Mouse (Mus musculus) kidney, adult 2 months (tissue): Measurements from ENCODE around the gene Arpc1a. TPM values are rescaled to one million over a fixed set of nuclear protein-coding genes. Genes with fewer than 3 reads are reported as not detected.
"Not testable (repeated sequence)": the region's sequence is repeated elsewhere in the genome, so short reads cannot be mapped to it uniquely, and the experiment has no call there.

Experiments
- DNase-seq: peaks from one replicate; pipeline ENCODE4 v3.0.0; 2021
- H3K27ac ChIP-seq: fragments of 200-500 bp; 2 replicates; pipeline ENCODE4 v1.5.1; 2012; ENCODE audit warnings: low read depth, low read length, control low read depth, inconsistent platforms; ENCODE audit not compliant: insufficient read depth
- H3K27me3 ChIP-seq: fragments of 200-500 bp; replicated peaks from 2 replicates; pipeline ENCODE4 v1.6.1; 2012; ENCODE audit warnings: mild to moderate bottlenecking, moderate library complexity, low read length, inconsistent platforms; ENCODE audit not compliant: control insufficient read depth, insufficient read depth
- H3K36me3 ChIP-seq: fragments of 200-500 bp; 2 replicates; pipeline ENCODE4 v1.6.1; 2012; ENCODE audit warnings: mild to moderate bottlenecking, moderate library complexity, low read length, inconsistent platforms; ENCODE audit not compliant: control insufficient read depth, insufficient read depth
- H3K4me1 ChIP-seq: fragments of 200-500 bp; 2 replicates; pipeline ENCODE4 v1.6.1; 2011; ENCODE audit warnings: low read length; ENCODE audit not compliant: control insufficient read depth, insufficient read depth
- H3K4me3 ChIP-seq: fragments of 200-500 bp; 2 replicates; pipeline ENCODE4 v1.5.1; 2011; ENCODE audit warnings: mild to moderate bottlenecking, low read depth, low read length, control low read depth; ENCODE audit not compliant: insufficient read depth
- CTCF ChIP-seq: fragments of 200-500 bp; conservative IDR thresholded peaks from 2 replicates; pipeline ENCODE4 v1.5.1; 2011; ENCODE audit warnings: low read depth, mild to moderate bottlenecking, control low read depth, low read length, moderate library complexity, mixed read lengths; ENCODE audit not compliant: insufficient read depth, insufficient read length
- POLR2A ChIP-seq: fragments of 200-500 bp; IDR thresholded peaks from one replicate; pipeline ENCODE4 v1.6.1; 2011; ENCODE audit warnings: low read depth, low read length, control low read depth
- WGBS: fragments of 180-500 bp; shearing (Covaris S2); methylation state at CpG from one replicate; pipeline ENCODE4 v1.1.7; 2018; 5-methylcytosine and 5-hydroxymethylcytosine counted together
- polyA plus RNA-seq: library from polyadenylated mRNA; depleted of rRNA; stranded (reverse); fragments of >200 nt; gene quantifications from 2 replicates; pipeline ENCODE4 v1.2.3, GENCODE M21; 2012

Arpc1a gene
- polyA plus RNA-seq, 1 experiment: 141 TPM

DNA sequence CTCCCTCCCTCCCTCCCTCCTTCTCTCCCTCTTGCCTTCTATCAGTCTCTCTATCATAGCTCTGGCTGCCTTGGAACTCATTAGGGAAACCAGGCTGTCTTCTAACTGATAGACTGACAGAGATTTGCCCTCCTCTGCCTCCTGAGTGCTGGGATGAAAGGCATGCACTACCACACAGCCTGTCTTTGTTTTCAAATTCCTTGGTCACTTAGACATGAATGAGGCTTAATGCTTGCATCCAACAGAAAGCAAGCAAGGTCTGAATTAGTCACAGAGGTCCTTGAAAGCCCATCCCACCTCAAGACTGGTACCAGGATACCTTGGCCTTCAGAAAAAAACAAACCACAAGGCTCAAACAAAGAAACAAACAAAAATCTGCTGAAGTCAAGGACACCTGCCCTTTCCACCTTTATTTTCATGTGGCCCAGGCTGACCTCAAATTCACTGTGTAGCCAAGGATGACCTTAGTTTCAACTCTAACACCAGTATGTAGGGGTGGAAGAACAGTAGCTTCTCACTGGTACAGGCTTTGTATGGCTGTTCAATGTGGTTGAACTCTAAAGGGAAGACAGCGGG lies 18.8 kb upstream of the Arpc1a start:
- Histone ChIP-seq H3K36me3 (no peaks in the 10 kb centered on the region), H3K4me3 (no peak overlapping the region), H3K27me3 (no peaks in the 10 kb centered on the region), H3K27ac (no peak overlapping the region), H3K4me1 (no peaks in the 10 kb centered on the region)
- TF ChIP-seq CTCF (no peak), POLR2A (no peak)
- WGBS: 91% methylated on average over 1 of the region's 1 CpGs
- DNase-seq: no peak

DNA sequence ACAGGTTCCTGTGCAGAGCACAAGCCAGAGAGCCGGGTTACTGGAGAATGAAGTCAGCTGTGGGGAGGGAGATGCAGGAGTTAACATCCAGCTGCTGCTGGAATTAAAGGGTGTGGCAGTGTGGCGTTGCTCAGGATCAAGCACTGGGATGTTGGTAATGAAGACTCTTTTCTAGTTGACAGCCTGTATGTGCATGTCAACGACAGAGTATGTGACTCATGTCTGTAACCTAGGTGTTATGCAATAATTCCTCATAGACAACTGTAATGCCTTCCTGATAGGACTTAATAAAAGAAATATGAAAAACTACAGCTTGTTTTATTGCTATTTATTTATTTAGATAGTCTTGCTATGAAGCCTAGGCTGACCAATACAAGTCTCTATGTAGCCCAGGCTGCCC lies 14.8 kb upstream of the Arpc1a start:
- no peaks in the 10 kb centered on the region for H3K4me1 ChIP-seq
- H3K27ac ChIP-seq: no peak overlapping the region
- 41% methylated on average over 3 of the region's 3 CpGs for WGBS
- no peak for TF ChIP-seq POLR2A
- TF ChIP-seq CTCF: no peak
- H3K27me3 ChIP-seq: no peaks in the 10 kb centered on the region
- H3K36me3 ChIP-seq: no peaks in the 10 kb centered on the region
- H3K4me3 ChIP-seq: no peak overlapping the region
- no peak for DNase-seq

DNA sequence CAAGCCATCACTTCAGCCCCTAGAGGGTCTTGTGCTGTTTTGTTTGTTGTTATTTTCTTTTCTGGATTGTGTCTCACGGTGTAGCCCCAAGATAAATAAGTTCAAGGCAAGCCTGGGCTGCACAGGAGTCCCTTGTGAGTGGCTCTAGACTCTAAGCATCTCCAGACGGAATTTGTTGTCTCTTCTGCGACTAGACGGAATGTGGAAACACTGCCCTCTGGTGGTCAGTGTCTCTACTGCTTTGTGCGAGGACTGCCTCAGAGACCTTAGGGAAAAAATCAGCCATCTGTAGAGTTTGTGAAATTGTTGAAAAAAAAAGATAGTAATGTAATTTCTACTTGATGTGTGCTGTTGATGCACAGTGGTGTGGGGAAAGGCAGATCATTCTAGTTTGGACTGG lies 13.9 kb upstream of the Arpc1a start:
- H3K4me1 ChIP-seq: no peaks in the 10 kb centered on the region
- H3K4me3 ChIP-seq: no peak overlapping the region
- DNase-seq: peak; percentile 61
- H3K27me3 ChIP-seq: no peaks in the 10 kb centered on the region
- 2% methylated on average over 5 of the region's 5 CpGs for WGBS
- TF ChIP-seq CTCF (peak; percentile 84), POLR2A (no peak)
- H3K27ac ChIP-seq: no peak overlapping the region
- no peaks in the 10 kb centered on the region for H3K36me3 ChIP-seq

DNA sequence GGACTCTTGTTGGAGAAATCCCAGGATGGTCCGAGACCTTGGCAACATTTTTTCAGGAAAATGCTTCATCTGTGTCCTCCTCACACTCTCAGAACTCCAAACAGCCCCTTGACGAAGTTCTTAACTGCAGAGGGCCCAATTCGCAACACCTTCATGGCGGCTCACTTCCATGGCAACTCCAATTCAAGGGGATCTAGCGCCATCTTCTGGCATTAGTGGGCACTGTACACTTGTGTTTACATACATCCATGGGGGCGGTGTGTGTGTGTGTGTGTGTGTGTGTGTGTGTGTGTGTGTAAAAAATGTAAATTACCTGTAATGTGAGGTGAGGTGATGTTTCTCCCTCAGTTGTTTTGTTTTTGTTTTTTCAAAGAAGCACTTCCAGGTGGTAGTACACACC lies 12.3 kb upstream of the Arpc1a start:
- H3K27ac ChIP-seq: no peak overlapping the region
- TF ChIP-seq POLR2A (no peak), CTCF (peak; percentile 27; the same call in 1 of the 2 replicates)
- no peaks in the 10 kb centered on the region for H3K4me1 ChIP-seq
- 57% methylated on average over 6 of the region's 6 CpGs for WGBS
- no peak overlapping the region for H3K4me3 ChIP-seq
- H3K27me3 ChIP-seq: no peaks in the 10 kb centered on the region
- H3K36me3 ChIP-seq: no peaks in the 10 kb centered on the region
- no peak for DNase-seq

DNA sequence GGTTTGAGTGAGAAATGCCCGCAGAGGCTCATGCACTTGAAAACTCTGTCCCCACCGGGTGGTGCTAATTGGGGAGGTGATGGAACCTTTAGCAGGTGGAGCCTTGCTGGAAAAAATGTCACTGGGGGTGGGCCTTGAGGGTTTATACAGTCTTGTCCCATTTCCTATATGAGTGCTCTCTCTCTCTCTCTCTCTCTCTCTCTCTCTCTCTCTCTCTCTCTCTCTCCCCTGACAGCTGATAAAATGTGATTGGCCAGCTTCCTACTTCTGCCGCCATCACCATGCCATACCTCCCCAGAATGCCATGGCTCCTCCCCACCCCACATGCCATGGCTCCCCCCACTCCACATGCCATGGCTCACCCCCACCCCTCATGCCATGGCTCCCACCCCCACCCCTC lies 8.5 kb upstream of the Arpc1a start:
- Histone ChIP-seq H3K27me3 (no peaks in the 10 kb centered on the region), H3K27ac (no peak overlapping the region), H3K4me3 (no peak overlapping the region), H3K36me3 (no peaks in the 10 kb centered on the region), H3K4me1 (no peaks in the 10 kb centered on the region)
- 42% methylated on average over 3 of the region's 3 CpGs for WGBS
- no peak for TF ChIP-seq CTCF
- TF ChIP-seq POLR2A: no peak
- no peak for DNase-seq

DNA sequence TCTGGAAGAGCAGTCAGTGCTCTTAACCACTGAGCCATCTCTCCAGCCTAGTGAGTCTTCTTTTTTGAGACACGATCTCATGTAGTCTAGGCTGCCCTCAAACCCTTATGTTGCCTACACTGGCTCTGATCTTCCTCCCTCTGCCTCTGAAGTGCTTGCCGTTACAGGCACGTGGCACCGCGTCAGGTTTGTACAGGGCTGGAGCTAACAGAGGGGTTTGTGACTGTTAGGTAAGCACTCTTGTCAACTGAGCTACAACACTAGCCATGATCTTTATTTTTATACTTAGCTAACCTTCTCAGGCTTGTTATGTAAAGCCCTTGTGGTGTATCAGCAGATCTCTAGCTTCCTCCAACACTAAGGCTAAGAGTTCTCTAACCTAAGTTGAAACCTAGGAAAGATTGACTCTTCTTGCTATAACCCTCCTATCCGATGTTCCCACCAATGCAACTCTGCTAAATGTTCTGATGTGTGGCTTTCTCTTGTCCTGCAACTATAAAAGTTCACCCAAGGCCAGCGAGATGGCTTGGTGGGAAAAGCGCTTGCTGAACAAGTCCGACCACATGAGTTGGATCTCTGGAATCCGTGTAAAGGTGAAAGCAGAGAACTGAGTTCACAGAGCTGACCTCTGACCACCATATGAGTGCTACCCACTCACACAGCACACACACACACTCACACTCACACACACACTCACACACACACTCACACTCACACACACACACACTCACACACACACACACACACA lies 1.6 kb upstream of the Arpc1a start:
- Histone ChIP-seq H3K4me1 (peaks cover 6% of the 10 kb centered on the region; the same call in 1 of the 2 replicates), H3K27me3 (no peaks in the 10 kb centered on the region), H3K27ac (no peak overlapping the region), H3K36me3 (no peaks in the 10 kb centered on the region), H3K4me3 (no peak overlapping the region)
- 83% methylated on average over 10 of the region's 10 CpGs for WGBS
- TF ChIP-seq POLR2A (no peak), CTCF (no peak)
- DNase-seq: no peak

DNA sequence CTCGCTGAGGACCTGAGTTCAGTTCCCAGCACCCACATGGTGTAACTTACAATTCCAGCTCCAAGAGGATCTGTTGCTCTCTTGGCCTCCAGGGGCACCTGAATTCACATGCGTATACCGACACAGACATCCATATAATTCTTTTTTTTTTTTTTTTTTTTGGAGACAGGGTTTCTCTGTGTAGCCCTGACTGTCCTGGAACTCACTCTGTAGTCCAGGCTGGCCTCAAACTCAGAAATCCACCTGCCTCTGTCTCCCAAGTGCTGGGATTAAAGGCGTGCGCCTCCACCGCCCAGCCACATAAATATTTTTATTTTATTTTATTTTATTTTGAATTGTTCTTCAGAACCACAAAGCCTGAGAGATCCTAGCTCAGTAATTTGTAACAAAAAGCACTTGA lies 429 bp upstream of the Arpc1a start:
- WGBS: 44% methylated on average over 6 of the region's 6 CpGs
- H3K36me3 ChIP-seq, H3K27ac ChIP-seq, DNase-seq, H3K4me1 ChIP-seq, H3K27me3 ChIP-seq: not testable (repeated sequence)
- H3K4me3 ChIP-seq: peak overlapping the region; percentile 26; the same call in 1 of the 2 replicates
